Mouse (Mus musculus) lung, postnatal 0 days (tissue): ENCODE measurements around the gene Vill.

Source experiments
- CTCF ChIP-seq: IDR thresholded peaks from 2 replicates; pipeline ENCODE4 v1.5.1; 2016; ENCODE audit warnings: antibody characterized with exemption, mild to moderate bottlenecking
- EP300 ChIP-seq: IDR thresholded peaks from 2 replicates; pipeline ENCODE4 v1.6.1; 2016; ENCODE audit warnings: antibody characterized with exemption, mild to moderate bottlenecking, control low read depth

GRCm38 (mm10) chr9:119003990-119004702 is 48.4 kb upstream of the Vill start:
- TF ChIP-seq CTCF (no peak), EP300 (no peak)
